Mouse (Mus musculus): Measurements from ENCODE around the gene Apol7e.

- TF ChIP-seq CTCF (IDR thresholded peaks at IDR 0.05; ENCODE audit: control insufficient read depth, insufficient read depth, insufficient read length) = no peak
- TF ChIP-seq FOSL1 (IDR thresholded peaks at IDR 0.05; ENCODE audit: insufficient read depth, low read length, poor library complexity, severe bottlenecking) = no peak
- TF ChIP-seq CEBPB (IDR thresholded peaks at IDR 0.05; ENCODE audit: low read depth) = no peak
- TF ChIP-seq USF1 (IDR thresholded peaks at IDR 0.05; ENCODE audit: low read depth) = no peak
- no peak for TF ChIP-seq MYOD1 (IDR thresholded peaks at IDR 0.05; ENCODE audit: control insufficient read depth, insufficient read length, low read depth)
- TF ChIP-seq MAX (IDR thresholded peaks at IDR 0.05) = no peak
Measured at GRCm38 (mm10) chr15:77746326-77746725, 47.7 kb downstream of the Apol7e start.

Data from C2C12 (cell line).